Mouse (Mus musculus): ENCODE measurements at regions not wholly inside any gene's neighbourhood (a gene's known extent, or its start where the extent isn't known, plus 50 kb on each side); places are given as distances from the start of the nearest gene placed in this dataset.

GRCm38 (mm10) chr2:114812141-114812902, 157.6 kb upstream of the Dph6 start:
- no peak for ATAC-seq (replicated peaks in 1 of 2; ENCODE audit: insufficient read depth in 1 of 2, low FRiP score in 2 of 2, low TSS enrichment in 1 of 2, low read depth in 1 of 2, poor library complexity in 2 of 2, severe bottlenecking in 2 of 2)

GRCm38 (mm10) chr2:114812903-114813290, 158.1 kb upstream of the Dph6 start:
- ATAC-seq (replicated peaks in 1 of 2; ENCODE audit: insufficient read depth in 1 of 2, low FRiP score in 2 of 2, low TSS enrichment in 1 of 2, low read depth in 1 of 2, poor library complexity in 2 of 2, severe bottlenecking in 2 of 2): no peak

- no peak for ATAC-seq (replicated peaks in 1 of 2; ENCODE audit: insufficient read depth in 1 of 2, low FRiP score in 2 of 2, low TSS enrichment in 1 of 2, low read depth in 1 of 2, poor library complexity in 2 of 2, severe bottlenecking in 2 of 2)
Observed at GRCm38 (mm10) chr2:114822657-114823056, 167.9 kb upstream of the Dph6 start.

- no peak for ATAC-seq (replicated peaks in 1 of 2; ENCODE audit: insufficient read depth in 1 of 2, low FRiP score in 2 of 2, low TSS enrichment in 1 of 2, low read depth in 1 of 2, poor library complexity in 2 of 2, severe bottlenecking in 2 of 2)
Observed at GRCm38 (mm10) chr2:114828192-114828591, 173.4 kb upstream of the Dph6 start.

- ATAC-seq (replicated peaks in 1 of 2; ENCODE audit: insufficient read depth in 1 of 2, low FRiP score in 2 of 2, low TSS enrichment in 1 of 2, low read depth in 1 of 2, poor library complexity in 2 of 2, severe bottlenecking in 2 of 2): no peak
Observed at GRCm38 (mm10) chr2:114835694-114836093, 180.9 kb upstream of the Dph6 start.

GRCm38 (mm10) chr2:114843696-114844388, 189.1 kb upstream of the Dph6 start:
- ATAC-seq (replicated peaks in 1 of 2; ENCODE audit: insufficient read depth in 1 of 2, low FRiP score in 2 of 2, low TSS enrichment in 1 of 2, low read depth in 1 of 2, poor library complexity in 2 of 2, severe bottlenecking in 2 of 2): no peak

GRCm38 (mm10) chr2:114844389-114844771, 189.6 kb upstream of the Dph6 start:
- no peak for ATAC-seq (replicated peaks in 1 of 2; ENCODE audit: insufficient read depth in 1 of 2, low FRiP score in 2 of 2, low TSS enrichment in 1 of 2, low read depth in 1 of 2, poor library complexity in 2 of 2, severe bottlenecking in 2 of 2)

- no peak for ATAC-seq (replicated peaks in 1 of 2; ENCODE audit: insufficient read depth in 1 of 2, low FRiP score in 2 of 2, low TSS enrichment in 1 of 2, low read depth in 1 of 2, poor library complexity in 2 of 2, severe bottlenecking in 2 of 2)
Observed at GRCm38 (mm10) chr2:114848439-114848838, 193.7 kb upstream of the Dph6 start.

GRCm38 (mm10) chr2:114848914-114849313, 194.2 kb upstream of the Dph6 start:
- no peak for ATAC-seq (replicated peaks in 1 of 2; ENCODE audit: insufficient read depth in 1 of 2, low FRiP score in 2 of 2, low TSS enrichment in 1 of 2, low read depth in 1 of 2, poor library complexity in 2 of 2, severe bottlenecking in 2 of 2)

GRCm38 (mm10) chr2:114853715-114854530, 199.2 kb upstream of the Dph6 start:
- ATAC-seq (replicated peaks in 1 of 2; ENCODE audit: insufficient read depth in 1 of 2, low FRiP score in 2 of 2, low TSS enrichment in 1 of 2, low read depth in 1 of 2, poor library complexity in 2 of 2, severe bottlenecking in 2 of 2): peak; percentile 77 to 83

- no peak for ATAC-seq (replicated peaks in 1 of 2; ENCODE audit: insufficient read depth in 1 of 2, low FRiP score in 2 of 2, low TSS enrichment in 1 of 2, low read depth in 1 of 2, poor library complexity in 2 of 2, severe bottlenecking in 2 of 2)
Observed at GRCm38 (mm10) chr2:114872272-114872671, 217.5 kb upstream of the Dph6 start.

GRCm38 (mm10) chr2:114873090-114873489, 218.3 kb upstream of the Dph6 start:
- ATAC-seq (replicated peaks in 1 of 2; ENCODE audit: insufficient read depth in 1 of 2, low FRiP score in 2 of 2, low TSS enrichment in 1 of 2, low read depth in 1 of 2, poor library complexity in 2 of 2, severe bottlenecking in 2 of 2): no peak

GRCm38 (mm10) chr2:114879084-114879483, 224.3 kb upstream of the Dph6 start:
- ATAC-seq (replicated peaks in 1 of 2; ENCODE audit: insufficient read depth in 1 of 2, low FRiP score in 2 of 2, low TSS enrichment in 1 of 2, low read depth in 1 of 2, poor library complexity in 2 of 2, severe bottlenecking in 2 of 2): no peak

GRCm38 (mm10) chr2:114879784-114880183, 225.0 kb upstream of the Dph6 start:
- no peak for ATAC-seq (replicated peaks in 1 of 2; ENCODE audit: insufficient read depth in 1 of 2, low FRiP score in 2 of 2, low TSS enrichment in 1 of 2, low read depth in 1 of 2, poor library complexity in 2 of 2, severe bottlenecking in 2 of 2)

- no peak for ATAC-seq (replicated peaks in 1 of 2; ENCODE audit: insufficient read depth in 1 of 2, low FRiP score in 2 of 2, low TSS enrichment in 1 of 2, low read depth in 1 of 2, poor library complexity in 2 of 2, severe bottlenecking in 2 of 2)
Observed at GRCm38 (mm10) chr2:114885734-114886260, 231.0 kb upstream of the Dph6 start.

GRCm38 (mm10) chr2:114898812-114899211, 244.0 kb upstream of the Dph6 start:
- no peak for ATAC-seq (replicated peaks in 1 of 2; ENCODE audit: insufficient read depth in 1 of 2, low FRiP score in 2 of 2, low TSS enrichment in 1 of 2, low read depth in 1 of 2, poor library complexity in 2 of 2, severe bottlenecking in 2 of 2)

- ATAC-seq (replicated peaks in 1 of 2; ENCODE audit: insufficient read depth in 1 of 2, low FRiP score in 2 of 2, low TSS enrichment in 1 of 2, low read depth in 1 of 2, poor library complexity in 2 of 2, severe bottlenecking in 2 of 2): no peak
Observed at GRCm38 (mm10) chr2:114911845-114912500, 257.2 kb upstream of the Dph6 start.
